ENCODE assay signal across 15 mouse cellular contexts in the genomic region with DNA sequence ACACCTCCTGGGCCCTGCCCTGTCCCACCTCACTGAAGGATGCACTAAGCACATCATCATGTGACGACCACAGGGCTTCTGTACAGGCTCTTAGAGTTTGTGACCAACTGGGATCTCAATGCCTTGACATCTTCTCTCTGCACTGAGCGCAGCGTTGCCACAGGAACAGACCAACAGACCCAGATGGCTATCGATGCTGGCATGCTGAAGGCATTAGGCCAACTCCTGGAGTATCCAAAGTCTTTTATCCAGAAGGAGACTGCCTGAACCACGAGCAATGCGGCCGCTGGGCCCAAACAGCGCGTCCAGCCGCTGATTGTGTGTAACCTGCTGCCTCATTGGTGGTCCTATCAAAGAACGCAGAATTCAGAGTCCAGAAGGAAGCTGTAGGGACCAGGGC.
"Had no signal": no experiment of that assay in that cellular context is flagged by ENCODE, and none has a peak within 500 bp of the region (broad histone marks: within the 10 kb centered on the region; RNA-seq: fewer than 3 reads in every experiment).

No protein-coding gene starts in this region.

- H3K27ac ChIP-seq: layer of hippocampus, adult 2 months; left cerebral cortex, adult 2 months; limb, embryonic 12.5 days; limb, embryonic 15.5 days; liver, embryonic 14.5 days; macrophage; midbrain, embryonic 12.5 days had no signal

- H3K36me3 ChIP-seq: limb, embryonic 12.5 days; limb, embryonic 15.5 days; midbrain, embryonic 12.5 days had no signal

- H3K27me3 ChIP-seq: limb, embryonic 12.5 days; limb, embryonic 15.5 days; midbrain, embryonic 12.5 days had no signal

- ATAC-seq: liver, postnatal 0 days; lung, postnatal 0 days; midbrain, embryonic 16.5 days had no signal

- DNase-seq: kidney, adult 9 months; kidney, postnatal 14 days; layer of hippocampus, adult 9-11 months; liver, postnatal 0 days; lung, embryonic 14.5 days; thymus, postnatal 25 days had no signal

- H3K4me3 ChIP-seq: layer of hippocampus, adult 2 months; left cerebral cortex, adult 2 months; limb, embryonic 12.5 days; limb, embryonic 15.5 days; midbrain, embryonic 12.5 days had no signal

- H3K4me1 ChIP-seq: limb, embryonic 12.5 days; limb, embryonic 15.5 days; midbrain, embryonic 12.5 days had no signal

- H3K9ac ChIP-seq: limb, embryonic 12.5 days; limb, embryonic 15.5 days; liver, embryonic 14.5 days; liver, postnatal 0 days; lung, embryonic 14.5 days; midbrain, embryonic 12.5 days had no signal

- H3K9me3 ChIP-seq: limb, embryonic 12.5 days; limb, embryonic 15.5 days; midbrain, embryonic 12.5 days had no signal
